In genomic region chr5:128522667-128523066, GRCm38 (mm10) we compare ENCODE assay signal across 1 mouse cellular context.
TF ChIP-seq lines count a peak whose summit lies in the region.

No protein-coding gene starts in this region.

TF ChIP-seq in CH12.LX, 34 proteins besides CTCF, POLR2A, EP300 and RAD21 (continued from another document):
- TF ChIP-seq MAFK (IDR thresholded peaks at IDR 0.05; ENCODE audit: insufficient replicate concordance, low read length) = no peak
- no peak for TF ChIP-seq ZKSCAN1 (IDR thresholded peaks at IDR 0.05; ENCODE audit: borderline replicate concordance, low read depth, low read length)
- no peak for TF ChIP-seq MAX (IDR thresholded peaks at IDR 0.05; ENCODE audit: low read length)
- no peak for TF ChIP-seq CHD2 (IDR thresholded peaks at IDR 0.05; ENCODE audit: low read length)
- no peak for TF ChIP-seq ETS1 (conservative IDR thresholded peaks at IDR 0.05; ENCODE audit: low read depth, low read length)
- no peak for TF ChIP-seq SMC3 (IDR thresholded peaks at IDR 0.05; ENCODE audit: low read depth, low read length)
- no peak for TF ChIP-seq RCOR1 (conservative IDR thresholded peaks at IDR 0.05; ENCODE audit: low read depth, low read length)
